Mouse (Mus musculus): Measurements from ENCODE around the gene Herc3. TPM values are rescaled to one million over a fixed set of nuclear protein-coding genes. Genes with fewer than 3 reads are reported as not detected.
"Not testable (repeated sequence)": the region's sequence is repeated elsewhere in the genome, so short reads cannot be mapped to it uniquely, and the experiment has no call there.

Gene Herc3
- total RNA-seq, 2 experiments from 2014 or later = 13.3 to 23.7 TPM

DNA sequence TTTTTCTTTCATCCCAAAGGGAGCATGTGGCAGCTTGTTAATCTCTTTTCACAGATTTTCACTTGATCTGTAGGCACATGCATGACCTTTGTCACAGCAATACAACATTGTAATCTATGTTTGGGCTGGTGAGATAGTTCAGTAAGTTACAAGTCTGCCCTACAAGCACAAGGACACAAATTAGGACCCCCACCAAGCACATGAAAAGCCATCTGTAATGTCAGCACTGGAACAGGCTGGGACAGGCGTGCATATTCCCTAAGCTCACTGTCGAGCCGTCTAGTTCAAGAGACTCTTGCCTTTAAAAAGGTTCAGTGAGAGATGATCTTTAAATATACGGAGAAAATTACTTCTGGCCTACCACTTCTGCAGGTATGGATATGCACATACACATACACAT is 28.3 kb downstream of the Herc3 start:
- no peak for DNase-seq

DNA sequence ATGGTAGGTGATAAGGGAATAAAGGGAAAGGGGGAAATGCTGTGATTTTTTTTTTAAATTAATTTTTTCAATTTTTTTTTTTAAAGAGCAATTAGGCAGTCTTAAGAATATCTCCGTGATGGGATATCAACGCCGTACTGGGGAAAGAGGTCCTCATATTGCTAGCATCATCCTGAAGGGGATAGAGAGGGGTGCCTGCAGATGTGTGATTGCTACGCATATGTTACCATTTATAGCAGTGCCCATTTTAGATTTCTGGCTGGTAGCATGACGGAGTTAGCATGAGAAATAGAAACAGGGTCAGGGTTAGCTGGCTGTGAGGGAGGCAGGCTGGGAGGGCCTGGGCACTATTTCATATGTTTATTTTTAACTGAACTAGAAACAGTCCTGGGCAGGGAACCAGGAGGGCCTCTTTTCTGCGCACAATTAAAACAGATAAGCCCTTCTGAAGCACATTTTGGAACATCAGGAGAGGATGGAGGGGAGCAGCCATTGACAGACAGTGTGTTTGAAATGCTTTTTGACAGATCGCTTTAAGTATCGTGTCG is 31.3 kb downstream of the Herc3 start:
- no peak for DNase-seq

DNA sequence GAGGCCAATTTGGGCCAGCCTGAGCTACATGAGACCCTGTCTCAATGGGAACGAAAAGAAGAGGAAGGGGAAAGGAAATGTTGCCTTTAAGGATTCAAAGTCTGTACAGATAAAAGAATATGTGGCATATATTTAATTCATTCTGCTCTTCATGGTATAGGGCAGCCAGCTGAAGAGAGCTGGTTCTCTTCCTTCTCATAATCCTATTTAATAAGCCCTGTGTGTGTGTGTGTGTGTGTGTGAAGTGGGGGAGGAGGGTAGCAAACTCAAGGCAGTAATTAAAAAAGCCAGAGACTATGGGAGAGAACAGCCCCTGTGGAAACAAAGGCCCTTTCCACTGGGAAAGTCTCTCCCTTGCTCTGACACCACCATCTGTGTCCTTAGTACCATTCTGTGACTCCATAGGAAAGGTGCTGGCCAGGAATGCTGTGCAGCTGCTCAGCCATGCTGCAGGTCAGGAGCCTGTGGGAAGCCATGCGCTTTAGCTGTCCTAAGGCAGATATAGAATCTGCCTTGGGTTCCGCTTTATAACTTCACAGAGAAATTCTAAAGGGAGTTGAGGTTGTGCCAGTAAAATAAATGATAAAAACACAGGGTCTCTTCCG is 32.5 kb downstream of the Herc3 start:
- DNase-seq = no peak

DNA sequence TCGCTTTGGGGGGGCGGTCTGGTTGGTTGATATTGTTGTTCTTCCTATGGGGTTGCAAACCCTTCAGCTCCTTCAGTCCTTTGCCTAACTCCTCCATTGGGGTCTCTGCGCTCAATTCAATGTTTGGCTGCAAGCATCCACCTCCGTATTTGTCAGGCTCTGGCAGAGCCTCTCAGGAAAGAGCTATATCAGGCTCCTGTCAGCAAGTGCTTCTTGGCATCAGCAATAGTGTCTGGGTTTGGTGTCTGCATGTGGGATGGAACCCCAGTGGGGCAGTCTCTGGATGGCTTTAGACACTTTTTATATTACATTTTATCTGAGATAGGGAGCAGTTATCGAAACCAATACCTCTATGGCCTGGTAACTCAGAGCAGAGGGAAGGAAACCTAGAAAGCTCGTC is 36.6 kb downstream of the Herc3 start:
- not testable (repeated sequence) for DNase-seq

DNA sequence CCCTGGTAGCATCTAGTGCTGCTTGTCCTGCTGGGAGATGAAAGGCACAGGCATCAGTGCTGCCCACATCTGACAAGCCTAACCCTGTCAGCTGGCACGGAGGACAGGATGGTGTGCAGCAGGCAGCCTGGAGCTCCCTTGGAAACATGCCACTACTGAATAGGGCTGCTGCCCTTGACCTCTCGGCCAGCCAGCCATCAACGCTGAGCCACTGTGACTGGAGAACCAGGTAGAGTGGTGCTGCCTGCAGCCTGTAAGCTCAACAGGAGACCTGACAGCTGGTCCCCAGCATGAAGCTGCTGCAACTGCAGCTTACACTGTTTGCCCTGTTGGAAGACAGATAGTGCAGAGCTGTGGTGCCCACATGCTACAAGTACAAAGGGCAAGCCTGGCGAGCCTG is 48.3 kb downstream of the Herc3 start:
- peak; percentile 50 to 56 for DNase-seq

DNA sequence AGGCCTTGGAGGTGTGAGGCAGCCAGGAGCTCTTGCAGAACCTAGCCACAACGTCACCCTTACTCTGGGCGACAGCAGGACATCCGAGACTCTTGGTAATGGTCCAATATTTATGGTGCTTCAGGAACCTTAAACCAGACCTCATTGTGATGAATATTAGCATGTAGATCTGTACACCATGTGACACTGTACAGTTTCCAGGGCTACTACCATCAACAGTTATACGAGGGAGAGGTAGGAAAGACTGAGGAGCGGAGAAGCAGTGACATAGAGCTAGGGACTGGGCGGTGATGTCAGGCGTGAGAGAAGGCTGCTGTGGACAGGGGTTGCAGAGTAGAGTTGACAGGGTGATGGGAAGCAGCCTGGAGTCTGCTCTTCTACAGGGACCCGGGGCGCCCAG is 48.7 kb downstream of the Herc3 start:
- no peak for DNase-seq

DNA sequence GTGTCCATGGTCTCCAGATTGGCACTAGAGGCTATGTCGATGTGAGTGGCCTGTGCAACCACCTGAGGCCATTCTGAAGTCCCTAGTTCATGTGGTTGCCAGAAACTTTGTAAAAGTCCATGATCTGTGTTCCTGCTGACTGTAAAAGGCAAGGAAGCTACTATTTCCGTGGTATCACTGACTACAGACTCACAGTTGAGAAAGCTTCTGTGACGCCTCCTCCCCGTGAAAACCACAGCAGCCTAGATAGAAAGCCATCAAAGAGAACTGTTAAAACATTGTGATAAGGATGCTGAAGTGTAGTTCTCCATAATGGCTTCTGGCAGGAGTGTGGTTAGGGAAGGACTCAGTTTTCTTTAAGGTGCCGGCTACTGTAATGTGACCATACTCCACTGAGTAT is 49.6 kb downstream of the Herc3 start:
- no peak for DNase-seq

DNA sequence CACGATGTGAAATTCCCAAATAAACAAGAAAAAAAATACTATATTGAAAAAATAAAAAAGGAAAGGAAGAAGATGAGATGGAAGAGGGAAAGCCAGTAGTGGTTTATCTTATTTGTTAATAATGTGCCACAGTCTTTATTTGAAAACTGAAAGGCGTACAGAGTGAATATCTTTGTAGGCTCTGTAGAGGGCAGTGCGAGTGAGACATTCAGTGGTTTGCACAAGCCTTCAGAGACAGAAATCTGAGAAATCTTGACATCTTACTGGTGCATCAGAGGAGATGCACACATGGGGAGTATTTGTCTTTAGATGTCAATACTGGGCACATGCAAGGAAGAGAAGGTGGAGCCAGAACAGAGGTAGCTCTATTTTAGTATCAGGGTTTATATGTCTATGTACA is 50.1 kb downstream of the Herc3 start:
- no peak for DNase-seq

DNA sequence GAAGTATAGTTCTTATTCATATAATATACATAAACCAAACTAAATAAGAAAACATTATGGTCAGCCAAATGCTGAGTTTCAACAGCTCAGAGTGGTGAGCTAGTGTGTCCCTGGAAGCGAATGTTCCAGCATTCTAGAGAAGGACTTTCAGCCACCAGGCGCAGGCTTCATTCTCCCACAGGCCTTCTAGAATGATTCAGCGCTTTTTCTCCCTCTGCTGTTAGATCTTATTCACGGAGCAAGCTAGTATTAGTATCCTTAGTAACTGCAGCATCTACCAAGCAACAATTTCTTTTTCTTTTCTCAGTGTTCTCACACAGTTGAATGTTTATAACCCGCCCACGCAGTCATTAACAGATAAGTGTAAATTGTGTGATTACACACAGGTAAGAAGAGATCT is 51.0 kb downstream of the Herc3 start:
- no peak for DNase-seq

DNA sequence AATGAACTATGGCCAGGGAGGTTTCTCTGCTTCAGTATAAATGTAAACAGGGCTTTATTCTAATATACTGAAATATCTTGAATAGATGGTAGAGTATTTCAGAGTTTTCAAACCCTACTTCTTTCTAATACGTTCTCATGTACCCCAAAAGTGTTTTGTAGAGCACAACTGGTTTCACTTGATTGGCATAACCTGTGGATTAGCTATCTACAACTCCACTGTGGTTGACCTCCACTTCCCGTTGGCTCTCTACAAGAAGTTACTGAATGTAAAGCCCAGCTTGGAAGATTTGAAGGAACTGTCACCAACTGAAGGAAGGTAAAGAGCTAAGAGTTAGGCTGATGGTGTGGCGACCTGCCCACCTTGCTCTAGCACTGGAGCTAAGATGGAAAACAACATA is 58.7 kb downstream of the Herc3 start:
- DNase-seq = no peak

DNA sequence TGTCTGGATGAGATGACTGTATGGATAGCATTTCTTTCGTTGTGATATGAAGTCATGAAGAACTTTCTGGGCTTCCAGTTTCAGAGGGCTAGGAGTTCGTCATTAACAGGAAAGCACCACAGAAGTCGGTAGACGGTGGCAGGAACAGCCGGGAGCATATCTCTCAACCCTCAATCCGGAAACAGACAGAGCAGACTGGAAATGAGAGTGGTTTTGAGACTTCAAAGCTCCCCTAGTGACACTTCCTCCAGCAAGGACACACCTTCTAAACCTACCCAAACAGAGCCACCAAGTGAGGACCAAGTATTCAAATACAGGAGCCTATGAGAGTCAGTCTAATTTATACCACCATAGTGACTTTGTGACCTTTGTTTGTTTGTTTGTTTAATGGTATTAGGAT is 62.0 kb downstream of the Herc3 start:
- DNase-seq = no peak

DNA sequence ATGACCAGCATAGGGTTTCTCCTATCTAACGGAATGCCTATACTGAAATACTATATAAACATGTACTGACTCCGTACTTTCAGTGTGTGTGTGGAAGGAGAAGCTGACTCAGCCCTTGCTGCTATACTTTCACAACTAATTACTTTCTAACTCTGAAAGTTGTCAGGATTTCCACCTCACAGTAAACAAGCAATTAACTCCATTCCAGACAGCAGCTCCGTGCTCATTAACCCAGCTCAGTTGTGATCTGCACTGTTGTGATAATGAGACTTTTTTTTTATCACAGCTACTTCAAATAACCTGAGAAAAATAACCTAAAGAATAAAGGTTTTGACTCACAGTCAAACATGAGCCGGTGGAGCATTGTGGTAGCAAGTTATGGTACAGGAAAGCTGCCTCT is 63.7 kb downstream of the Herc3 start:
- no peak for DNase-seq

DNA sequence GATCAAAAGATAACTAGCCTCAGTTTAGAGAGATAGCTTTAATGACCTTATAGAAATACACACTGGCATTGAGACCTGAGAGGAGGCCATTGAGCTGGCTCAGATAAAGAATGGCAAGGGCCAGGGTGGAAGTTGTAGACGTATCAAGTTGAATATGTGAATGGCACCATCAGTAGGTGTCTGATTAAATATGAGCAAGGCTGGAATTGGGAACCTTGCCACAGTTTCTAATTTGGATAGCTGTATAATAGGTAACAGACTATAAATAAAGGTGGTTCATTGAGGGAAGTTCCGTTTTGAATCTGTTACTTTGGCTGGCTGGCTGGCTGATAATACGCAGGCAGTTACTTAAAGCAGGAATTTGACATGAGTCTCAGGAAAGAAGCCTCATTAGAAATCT is 65.4 kb downstream of the Herc3 start:
- DNase-seq = no peak

DNA sequence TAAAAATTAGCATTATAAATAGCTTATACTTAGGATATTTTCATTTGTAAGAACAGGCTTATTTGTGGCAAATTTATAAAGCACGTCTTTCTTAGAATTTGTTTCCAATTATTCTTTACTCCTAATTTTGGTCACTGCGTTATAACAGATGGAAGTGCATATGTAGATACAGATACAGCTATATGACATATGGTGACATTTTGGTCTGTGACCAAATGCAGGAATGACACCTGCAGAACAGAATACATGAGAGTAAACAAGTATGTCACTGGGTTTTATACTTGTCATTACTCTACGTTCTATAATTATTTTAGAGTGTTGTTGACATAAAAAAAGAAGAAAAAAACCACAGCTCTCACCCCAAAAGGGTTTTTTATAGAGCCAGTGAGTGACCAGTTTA is 67.8 kb downstream of the Herc3 start:
- DNase-seq = no peak

DNA sequence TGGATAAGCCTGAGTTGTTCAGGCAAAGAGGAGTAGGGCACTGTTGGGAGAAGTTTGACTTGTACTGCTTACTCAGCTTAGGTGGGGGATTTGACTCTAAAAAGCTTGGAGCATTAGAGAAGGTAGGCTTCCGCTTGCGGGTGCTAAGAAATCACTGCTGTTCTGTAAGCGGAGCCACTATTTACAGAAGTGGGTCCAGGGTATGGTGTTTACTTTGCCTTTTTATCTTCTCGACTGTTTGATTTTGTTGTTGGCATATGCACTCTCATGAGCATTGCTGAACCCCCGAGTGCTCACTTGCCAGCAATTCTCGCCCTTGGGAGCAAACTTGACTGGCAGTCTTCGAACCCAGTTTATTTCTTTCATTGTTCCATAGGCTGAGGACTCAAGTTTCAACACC is 69.3 kb downstream of the Herc3 start:
- DNase-seq = no peak

DNA sequence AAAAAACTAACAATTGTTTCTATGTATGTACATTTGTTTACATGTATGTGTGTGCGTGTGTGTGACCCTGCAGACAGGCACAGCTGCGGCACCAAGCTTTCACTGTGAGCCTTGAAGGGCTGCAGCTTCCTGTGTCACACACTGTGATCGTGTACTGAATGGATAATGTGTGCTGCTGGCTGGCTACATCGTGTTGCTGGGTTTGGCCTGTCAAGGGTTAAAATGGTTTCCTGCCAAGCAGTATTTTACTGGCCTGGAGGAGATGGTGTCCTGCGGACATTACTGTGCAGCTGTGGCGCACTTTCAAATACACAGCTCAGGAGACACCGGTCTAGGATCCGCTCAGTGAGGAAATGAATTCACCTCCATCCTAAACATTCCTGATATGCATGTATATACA is 71.9 kb downstream of the Herc3 start:
- DNase-seq = no peak

DNA sequence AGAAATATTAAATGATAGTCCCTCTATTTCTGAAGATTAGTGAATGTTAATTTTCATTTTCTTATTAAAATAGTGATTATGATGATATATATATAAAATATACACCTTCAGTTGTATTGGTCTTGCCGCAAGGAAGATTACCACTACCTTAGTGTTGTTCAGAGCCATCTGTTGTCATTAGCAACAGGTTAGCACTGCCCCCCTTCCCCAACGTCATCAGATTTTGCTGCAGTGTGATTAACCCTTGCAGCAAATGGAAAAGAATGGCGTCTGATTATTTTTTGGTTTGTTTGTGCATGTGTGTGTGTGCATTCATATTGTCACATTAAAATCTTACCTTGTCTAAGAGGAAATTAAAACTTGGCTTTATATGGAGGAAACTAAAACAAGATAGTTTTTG is 73.3 kb downstream of the Herc3 start:
- DNase-seq = no peak

DNA sequence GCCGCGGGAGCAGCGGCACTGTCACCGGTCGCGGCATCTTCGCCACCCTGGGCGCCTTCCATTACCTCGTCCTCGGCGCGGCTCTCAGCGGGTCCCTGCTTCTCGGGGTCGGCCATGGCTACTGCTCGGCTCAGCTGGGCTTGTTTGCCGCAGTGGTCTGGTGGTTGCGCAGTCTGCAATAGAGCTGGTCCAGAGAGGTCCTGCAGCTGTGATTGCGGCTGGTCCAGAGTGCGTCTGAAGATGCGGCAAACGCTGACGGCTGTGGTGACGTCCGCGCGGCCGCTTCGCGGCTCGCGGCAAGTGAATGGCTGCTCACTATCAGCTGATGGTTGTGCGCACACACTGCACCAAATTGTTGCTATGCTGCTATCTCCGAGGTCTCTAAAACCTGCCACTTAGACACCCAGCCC is 75.6 kb downstream of the Herc3 start, which contains the start of gene Nap1l5:
Gene Nap1l5 (minus strand): TSS at position 225 of the 410 bp plus-strand sequence.
- DNase-seq = peak; percentile 22 to 24

DNA sequence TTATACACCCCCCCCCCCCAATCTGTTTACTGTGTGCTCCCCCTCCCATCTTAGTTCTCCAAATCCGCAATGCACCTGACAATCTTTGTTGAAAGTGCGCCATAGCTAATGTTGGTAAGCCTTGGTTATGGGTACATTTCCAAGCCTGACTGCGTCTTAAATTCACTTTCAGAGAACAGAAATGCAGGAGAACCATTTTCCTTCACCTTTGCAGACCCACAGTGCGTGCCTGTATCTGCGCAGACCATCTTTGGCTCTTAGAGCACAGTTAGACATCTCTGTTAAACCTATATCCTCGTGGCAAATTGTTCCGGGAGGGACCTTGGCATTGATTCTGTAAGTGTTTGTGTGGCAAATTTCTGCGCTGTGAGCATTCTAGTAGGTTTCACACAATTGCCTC is 76.1 kb downstream of the Herc3 start:
- no peak for DNase-seq

DNA sequence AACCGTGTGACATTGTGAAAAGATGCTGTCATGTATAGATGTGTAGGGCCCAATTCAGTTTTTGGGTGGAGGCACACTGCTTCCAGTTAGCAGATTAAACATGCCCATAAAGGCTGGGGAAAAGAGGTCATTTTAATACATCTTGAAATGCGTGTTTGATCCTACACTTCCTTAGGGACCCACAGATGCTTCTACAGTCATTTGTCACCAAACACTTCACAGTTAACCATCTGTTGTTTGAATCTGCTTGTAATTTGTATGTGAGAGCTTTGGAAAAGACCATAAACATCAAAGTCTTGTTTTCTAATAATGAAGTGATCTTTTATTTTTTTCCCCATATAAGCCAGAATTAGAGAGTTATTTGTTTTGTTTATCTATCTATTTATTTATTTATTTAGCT is 76.5 kb downstream of the Herc3 start:
- no peak for DNase-seq

DNA sequence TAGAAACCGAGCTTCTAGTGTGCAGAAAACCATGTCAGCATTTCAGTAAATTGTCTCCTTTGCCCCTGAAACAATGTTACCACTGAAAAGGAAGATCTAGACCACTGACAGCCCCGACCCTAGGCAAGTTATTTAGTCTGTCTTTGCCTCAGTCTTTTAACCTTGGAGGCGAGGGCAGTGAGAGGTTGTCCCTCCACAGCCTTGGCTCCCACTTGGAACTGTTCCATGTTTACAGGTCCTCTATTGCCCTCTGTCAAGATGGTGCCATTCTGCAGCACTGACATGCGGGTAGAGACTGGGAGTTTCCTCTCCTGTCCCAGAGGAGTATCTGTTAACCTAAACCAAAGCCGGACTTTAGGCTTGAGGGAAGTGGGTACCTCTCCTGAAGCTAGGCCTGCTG is 81.6 kb downstream of the Herc3 start:
- no peak for DNase-seq

DNA sequence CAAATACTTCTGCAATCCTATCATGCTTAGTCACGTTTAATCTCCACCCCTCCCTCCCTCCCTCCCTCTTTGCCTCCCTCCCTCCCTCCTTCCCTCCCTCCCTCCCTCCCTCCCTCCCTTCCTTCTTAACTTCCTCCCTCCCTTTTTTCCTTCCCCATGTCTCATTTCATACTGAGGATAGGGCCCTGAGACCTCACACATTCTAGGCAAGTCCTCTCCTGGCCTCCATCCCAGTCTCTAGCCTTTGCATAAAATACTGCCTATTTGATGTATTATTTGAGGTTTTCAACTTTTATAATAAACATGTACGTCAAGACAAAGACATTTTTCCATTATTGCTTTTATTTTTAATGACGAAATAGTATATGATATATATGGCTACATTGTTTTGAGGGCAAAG is 82.3 kb downstream of the Herc3 start:
- no peak for DNase-seq

DNA sequence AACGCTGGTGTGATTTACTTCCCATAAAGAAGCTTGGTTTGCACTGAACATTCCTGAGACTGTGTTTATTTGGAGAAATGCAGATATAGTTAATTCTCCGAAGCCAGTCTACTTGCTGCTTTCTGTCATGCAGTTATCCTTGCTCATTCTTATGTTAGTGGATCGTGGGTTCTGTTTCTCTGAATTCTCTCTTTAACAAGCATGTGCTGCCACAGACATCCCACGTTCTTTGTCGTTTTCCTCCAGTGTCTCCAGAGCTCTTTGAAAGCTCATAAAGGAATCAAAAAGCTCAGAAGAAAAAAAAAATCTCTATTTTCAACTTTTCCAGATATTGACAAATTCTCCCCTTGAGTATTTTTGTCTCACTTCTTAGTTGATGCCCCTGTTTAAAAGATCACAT is 82.7 kb downstream of the Herc3 start:
- no peak for DNase-seq

DNA sequence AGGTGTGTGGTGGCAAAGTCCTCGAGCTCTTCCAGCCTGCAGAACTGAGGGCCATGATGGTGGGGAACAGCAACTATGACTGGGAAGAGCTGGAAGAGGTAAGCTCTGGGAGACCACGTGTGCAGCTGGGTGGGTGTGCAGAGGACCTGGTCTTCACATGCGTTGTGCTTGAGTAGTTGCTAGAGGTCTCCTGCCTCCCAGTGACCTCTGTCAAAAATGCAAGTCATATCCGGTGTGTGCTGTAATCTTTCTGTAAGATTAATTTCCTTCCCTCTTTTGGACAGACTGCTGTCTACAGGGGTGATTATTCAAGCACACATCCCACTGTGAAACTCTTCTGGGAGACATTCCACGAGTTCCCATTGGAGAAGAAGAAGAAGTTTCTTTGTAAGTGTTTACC is 85.2 kb downstream of the Herc3 start:
- no peak for DNase-seq

DNA sequence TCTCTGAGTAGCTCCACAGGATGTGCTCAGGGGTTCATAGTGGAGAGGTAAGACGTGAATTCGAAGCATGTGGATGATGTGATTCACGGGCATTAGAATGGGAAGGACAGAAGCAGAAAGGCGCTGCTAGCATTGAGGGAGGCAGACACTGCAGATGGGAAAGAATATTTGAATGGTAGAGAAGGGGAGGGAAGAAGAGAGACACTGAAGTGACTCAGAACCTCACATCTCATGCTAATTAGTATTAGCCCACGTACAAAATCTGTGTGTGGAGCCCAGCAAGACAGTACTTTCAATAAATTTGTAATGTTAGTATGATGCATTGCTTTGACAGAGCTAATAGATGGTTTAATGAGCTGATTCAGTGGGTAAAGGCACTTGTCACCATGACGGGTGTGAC is 89.5 kb downstream of the Herc3 start:
- no peak for DNase-seq
